Mouse (Mus musculus) myocyte (in vitro differentiated cells): Measurements from ENCODE around the gene Olfr332. TPM values are rescaled to one million over a fixed set of nuclear protein-coding genes. Genes with fewer than 3 reads are reported as not detected.

ENCODE experiments used
- H3K27me3 ChIP-seq: one replicate; pipeline ENCODE4 v1.6.1; 2011; ENCODE audit not compliant: control insufficient read depth, insufficient read depth, insufficient read length
- H3K36me3 ChIP-seq: one replicate; pipeline ENCODE4 v1.6.1; 2011; ENCODE audit not compliant: control insufficient read depth, insufficient read depth
- H3K4me2 ChIP-seq: one replicate; pipeline ENCODE4 v1.6.1; 2011; ENCODE audit warnings: low read depth, control low read depth
- H3K4me3 ChIP-seq: one replicate; pipeline ENCODE4 v1.5.1; 2011; ENCODE audit warnings: mild to moderate bottlenecking, control low read depth, moderate library complexity
- H3K79me2 ChIP-seq: one replicate; pipeline ENCODE4 v1.6.1; 2011; ENCODE audit not compliant: control insufficient read depth, insufficient read depth
- H3ac ChIP-seq: one replicate; pipeline ENCODE4 v1.6.1; 2011; ENCODE audit not compliant: control insufficient read depth, insufficient read length
- CEBPB ChIP-seq: IDR thresholded peaks from 2 replicates; pipeline ENCODE4 v1.6.1; 2011; ENCODE audit warnings: mild to moderate bottlenecking, moderate library complexity; ENCODE audit not compliant: poor library complexity, insufficient read depth, severe bottlenecking
- E2F4 ChIP-seq: IDR thresholded peaks from one replicate; pipeline ENCODE4 v1.6.1; 2011; ENCODE audit warnings: mild to moderate bottlenecking, control low read depth, moderate library complexity; ENCODE audit not compliant: insufficient read depth
- MAX ChIP-seq: IDR thresholded peaks from one replicate; pipeline ENCODE4 v1.6.1; 2011; ENCODE audit warnings: low read depth, mild to moderate bottlenecking, control low read depth
- MYOD1 ChIP-seq, 3 experiments: IDR thresholded peaks; one replicate each; pipeline ENCODE4 v1.6.1; 2011; ENCODE audit warnings: control low read depth in 2 of 3, low read depth in 2 of 3, mild to moderate bottlenecking in 2 of 3, moderate library complexity in 1 of 3; ENCODE audit not compliant: insufficient read length in 2 of 3, control insufficient read depth in 1 of 3
- MYOG ChIP-seq, 3 experiments: IDR thresholded peaks; one replicate each; pipeline ENCODE4 v1.6.1; 2011; ENCODE audit warnings: control low read depth in 2 of 3, low read depth in 2 of 3, mild to moderate bottlenecking in 2 of 3; ENCODE audit not compliant: insufficient read length in 2 of 3, control insufficient read depth in 1 of 3, insufficient read depth in 1 of 3
- POLR2A ChIP-seq: IDR thresholded peaks from one replicate; pipeline ENCODE4 v1.6.1; 2011; ENCODE audit warnings: low read depth, mild to moderate bottlenecking, control low read depth, moderate library complexity; ENCODE audit not compliant: insufficient read length
- POLR2AphosphoS2 ChIP-seq: IDR thresholded peaks from one replicate; pipeline ENCODE4 v1.6.1; 2011; ENCODE audit warnings: low read depth, control low read depth; ENCODE audit not compliant: insufficient read length
- REST ChIP-seq: IDR thresholded peaks from one replicate; pipeline ENCODE4 v1.6.1; 2011; ENCODE audit warnings: mild to moderate bottlenecking, control low read depth, moderate library complexity; ENCODE audit not compliant: insufficient read depth, insufficient read length
- SRF ChIP-seq: IDR thresholded peaks from one replicate; pipeline ENCODE4 v1.6.1; 2011; ENCODE audit warnings: low read depth; ENCODE audit not compliant: control insufficient read depth, insufficient read length
- TCF12 ChIP-seq: IDR thresholded peaks from one replicate; pipeline ENCODE4 v1.6.1; 2011; ENCODE audit warnings: mild to moderate bottlenecking, control low read depth; ENCODE audit not compliant: poor library complexity, insufficient read depth, severe bottlenecking
- TCF3 ChIP-seq: IDR thresholded peaks from one replicate; pipeline ENCODE4 v1.6.1; 2011; ENCODE audit warnings: low read depth, control low read depth; ENCODE audit not compliant: insufficient read length
- USF1 ChIP-seq: IDR thresholded peaks from one replicate; pipeline ENCODE4 v1.6.1; 2011; ENCODE audit warnings: low read depth, mild to moderate bottlenecking, control low read depth, moderate library complexity
- polyA plus RNA-seq: library from polyadenylated mRNA; unstranded; fragments of >200 nt; fragmentation: generic; extraction: Trizol; gene quantifications from one replicate; pipeline ENCODE4 v1.2.1, GENCODE M21; 2012; ENCODE audit warnings: missing spikeins

Olfr332 gene
- polyA plus RNA-seq, 1 experiment = not detected

- Histone ChIP-seq H3K36me3 (no peaks in the 10 kb centered on the region), H3K4me2 (no peak overlapping the region), H3K79me2 (no peaks in the 10 kb centered on the region), H3K27me3 (no peaks in the 10 kb centered on the region), H3ac (no peak overlapping the region), H3K4me3 (no peak overlapping the region)
- TF ChIP-seq MAX (no peak), CEBPB (no peak), MYOD1 (IDR thresholded peaks at IDR 0.05; ENCODE audit: control insufficient read depth in 1 of 3, insufficient read length in 2 of 3, low read depth in 2 of 3) (no peak), POLR2A (no peak), TCF12 (no peak)
These were observed 6.4 kb upstream of the Olfr332 start for GRCm38 (mm10) chr11:58498761-58499160.

GRCm38 (mm10) chr11:58462170-58462569 is 30.2 kb downstream of the Olfr332 start, which contains the start of gene Olfr30:
TSS of gene Olfr30 (minus strand) at chr11:58462270.
- Histone ChIP-seq H3ac (no peak within 1 kb of the TSS), H3K79me2 (no peaks in the 10 kb centered on the region), H3K4me2 (no peak within 1 kb of the TSS), H3K27me3 (no peaks in the 10 kb centered on the region), H3K36me3 (no peaks in the 10 kb centered on the region), H3K4me3 (no peak within 1 kb of the TSS)
- TF ChIP-seq TCF3 (no peak), MAX (no peak), USF1 (no peak), SRF (no peak), CEBPB (no peak), MYOG (IDR thresholded peaks at IDR 0.05; ENCODE audit: control insufficient read depth in 1 of 3, insufficient read depth in 1 of 3, insufficient read length in 2 of 3, low read depth in 2 of 3) (no peak), MYOD1 (IDR thresholded peaks at IDR 0.05; ENCODE audit: control insufficient read depth in 1 of 3, insufficient read length in 2 of 3, low read depth in 2 of 3) (no peak), TCF12 (no peak), E2F4 (no peak), REST (no peak), POLR2AphosphoS2 (no peak), POLR2A (no peak)

GRCm38 (mm10) chr11:58453592-58453991 is 38.8 kb downstream of the Olfr332 start:
- H3K27me3 ChIP-seq = no peaks in the 10 kb centered on the region
- no peaks in the 10 kb centered on the region for H3K79me2 ChIP-seq
- H3K4me3 ChIP-seq = no peak overlapping the region
- H3K36me3 ChIP-seq = no peaks in the 10 kb centered on the region
- H3K4me2 ChIP-seq = no peak overlapping the region
- TF ChIP-seq SRF = no peak
- TF ChIP-seq REST = no peak
- TF ChIP-seq MYOG (IDR thresholded peaks at IDR 0.05; ENCODE audit: control insufficient read depth in 1 of 3, insufficient read depth in 1 of 3, insufficient read length in 2 of 3, low read depth in 2 of 3) = no peak
- TF ChIP-seq E2F4 = no peak
- TF ChIP-seq POLR2A = no peak
- TF ChIP-seq CEBPB = no peak
- no peak for TF ChIP-seq POLR2AphosphoS2
- no peak for TF ChIP-seq TCF3
- TF ChIP-seq MYOD1 (IDR thresholded peaks at IDR 0.05; ENCODE audit: control insufficient read depth in 1 of 3, insufficient read length in 2 of 3, low read depth in 2 of 3) = no peak
- TF ChIP-seq MAX = no peak
- TF ChIP-seq TCF12 = no peak
- no peak for TF ChIP-seq USF1
- H3ac ChIP-seq = no peak overlapping the region

GRCm38 (mm10) chr11:58452759-58453158 is 39.6 kb downstream of the Olfr332 start, which contains the start of gene Lypd9:
TSS of gene Lypd9 (minus strand) at chr11:58452923.
- no peaks in the 10 kb centered on the region for H3K79me2 ChIP-seq
- no peak within 1 kb of the TSS for H3ac ChIP-seq
- TF ChIP-seq MAX (no peak), MYOG (IDR thresholded peaks at IDR 0.05; ENCODE audit: control insufficient read depth in 1 of 3, insufficient read depth in 1 of 3, insufficient read length in 2 of 3, low read depth in 2 of 3) (no peak), USF1 (no peak), POLR2AphosphoS2 (no peak), MYOD1 (IDR thresholded peaks at IDR 0.05; ENCODE audit: control insufficient read depth in 1 of 3, insufficient read length in 2 of 3, low read depth in 2 of 3) (no peak), SRF (no peak)
- H3K27me3 ChIP-seq = no peaks in the 10 kb centered on the region
- no peak within 1 kb of the TSS for H3K4me2 ChIP-seq
- no peak within 1 kb of the TSS for H3K4me3 ChIP-seq
- no peaks in the 10 kb centered on the region for H3K36me3 ChIP-seq

Other genes starting within 250 kb of the Olfr332 start
- gene 4930438A08Rik, start 217.8 kb downstream of the Olfr332 start, polyA plus RNA-seq = 0.67 TPM
- 6.0 TPM for gene Zfp692, start 185.5 kb downstream of the Olfr332 start, polyA plus RNA-seq
- gene Zfp672, start 162.2 kb downstream of the Olfr332 start, polyA plus RNA-seq = 15.7 TPM
- 38.1 TPM for gene Sh3bp5l, start 161.8 kb downstream of the Olfr332 start, polyA plus RNA-seq
- gene Lypd8, start 113.5 kb downstream of the Olfr332 start, polyA plus RNA-seq = not detected
- not detected for gene 1810065E05Rik, start 71.4 kb downstream of the Olfr332 start, polyA plus RNA-seq
- not detected for gene Gm12253, start 60.0 kb downstream of the Olfr332 start, polyA plus RNA-seq
- gene Lypd9, start 39.6 kb downstream of the Olfr332 start, polyA plus RNA-seq = not detected
- not detected for gene Olfr30, start 30.3 kb downstream of the Olfr332 start, polyA plus RNA-seq
- gene Olfr331, start 10.0 kb upstream of the Olfr332 start, polyA plus RNA-seq = not detected
- gene Olfr330, start 42.3 kb upstream of the Olfr332 start, polyA plus RNA-seq = not detected
- not detected for gene Olfr329-ps, start 53.9 kb upstream of the Olfr332 start, polyA plus RNA-seq
- gene Olfr328, start 63.1 kb upstream of the Olfr332 start, polyA plus RNA-seq = not detected
- not detected for gene Olfr224, start 78.0 kb upstream of the Olfr332 start, polyA plus RNA-seq
- not detected for gene Olfr325, start 85.2 kb upstream of the Olfr332 start, polyA plus RNA-seq
- not detected for gene Olfr324, start 102.6 kb upstream of the Olfr332 start, polyA plus RNA-seq
- gene 2210407C18Rik, start 123.5 kb upstream of the Olfr332 start, polyA plus RNA-seq = not detected
- gene Olfr323, start 137.9 kb upstream of the Olfr332 start, polyA plus RNA-seq = not detected
- not detected for gene Trim58, start 147.9 kb upstream of the Olfr332 start, polyA plus RNA-seq
- gene Olfr322, start 166.2 kb upstream of the Olfr332 start, polyA plus RNA-seq = not detected
- not detected for gene Olfr320, start 188.5 kb upstream of the Olfr332 start, polyA plus RNA-seq
- not detected for gene Olfr319, start 206.6 kb upstream of the Olfr332 start, polyA plus RNA-seq
- gene Olfr318, start 231.5 kb upstream of the Olfr332 start, polyA plus RNA-seq = not detected
- not detected for gene Olfr317, start 246.7 kb upstream of the Olfr332 start, polyA plus RNA-seq